Mouse (Mus musculus) embryonic facial prominence, embryonic 14.5 days (tissue): Measurements from ENCODE around the gene Ttc5. TPM values are rescaled to one million over a fixed set of nuclear protein-coding genes. Genes with fewer than 3 reads are reported as not detected.
"Not testable (repeated sequence)": the region's sequence is repeated elsewhere in the genome, so short reads cannot be mapped to it uniquely, and the experiment has no call there.

Experiments
- ATAC-seq: fragments of 200-750 bp; cut with Nextera tagmentation; 2 replicates; pipeline ENCODE4 v1.8.0; 2017; ENCODE audit warnings: low read depth, moderate number of reproducible peaks, moderate TSS enrichment
- DNase-seq: peaks from one replicate; pipeline ENCODE4 v3.0.0-alpha.2; 2015; ENCODE audit warnings: low spot score
- H3K27ac ChIP-seq: fragments of 300-500 bp; sonication (generic); replicated peaks from 2 replicates; pipeline ENCODE4 v1.5.1; 2014; ENCODE audit warnings: low read depth, mild to moderate bottlenecking, low read length, moderate library complexity
- H3K27me3 ChIP-seq: fragments of 300-500 bp; sonication (generic); replicated peaks from 2 replicates; pipeline ENCODE4 v1.6.1; 2014; ENCODE audit warnings: low read length; ENCODE audit not compliant: control insufficient read depth, insufficient read depth
- H3K36me3 ChIP-seq: fragments of 300-500 bp; sonication (generic); 2 replicates; pipeline ENCODE4 v1.6.1; 2014; ENCODE audit warnings: low read length, mixed read lengths; ENCODE audit not compliant: control insufficient read depth, insufficient read depth
- H3K4me1 ChIP-seq: fragments of 300-500 bp; sonication (generic); 2 replicates; pipeline ENCODE4 v1.6.1; 2014; ENCODE audit warnings: antibody characterized with exemption, low read length; ENCODE audit not compliant: control insufficient read depth, insufficient read depth
- H3K4me2 ChIP-seq: fragments of 300-500 bp; sonication (generic); 2 replicates; pipeline ENCODE4 v1.6.1; 2014; ENCODE audit warnings: low read depth, mild to moderate bottlenecking, low read length, moderate library complexity, mixed read lengths
- H3K4me3 ChIP-seq: fragments of 300-500 bp; sonication (generic); 2 replicates; pipeline ENCODE4 v1.5.1; 2014; ENCODE audit warnings: low read depth, mild to moderate bottlenecking, low read length
- H3K9ac ChIP-seq: fragments of 300-500 bp; sonication (generic); 2 replicates; pipeline ENCODE4 v1.6.1; 2014; ENCODE audit warnings: low read depth, mild to moderate bottlenecking, low read length, moderate library complexity, mixed read lengths
- H3K9me3 ChIP-seq: fragments of 300-500 bp; sonication (generic); 2 replicates; pipeline ENCODE4 v1.6.1; 2016; ENCODE audit warnings: low read length; ENCODE audit not compliant: control insufficient read depth
- WGBS: fragments of 180-500 bp; shearing (Covaris S2); extraction: QIAGEN DNeasy Blood & Tissue Kit; methylation state at CpG from one replicate; pipeline ENCODE4 v1.1.7; 2014; 5-methylcytosine and 5-hydroxymethylcytosine counted together
- polyA plus RNA-seq: library from polyadenylated mRNA; unstranded; fragments of >200 nt; fragmentation: Nextera tagmentation; extraction: Ambion mirVana; gene quantifications from 2 replicates; pipeline ENCODE4 v1.2.1, GENCODE M21; 2014

Gene Ttc5
- polyA plus RNA-seq, 1 experiment from 2014 or later = 57.7 TPM

- H3K27ac ChIP-seq = no peak overlapping the region
- no peaks in the 10 kb centered on the region for H3K4me1 ChIP-seq
- no peaks in the 10 kb centered on the region for H3K27me3 ChIP-seq
- no peak for ATAC-seq
- no peak overlapping the region for H3K4me3 ChIP-seq
- no peak overlapping the region for H3K4me2 ChIP-seq
- no peaks in the 10 kb centered on the region for H3K9me3 ChIP-seq
- no peaks in the 10 kb centered on the region for H3K36me3 ChIP-seq
- no peak for DNase-seq
- H3K9ac ChIP-seq = no peak overlapping the region
- 72% methylated on average over 2 of the region's 2 CpGs for WGBS
Observed at GRCm38 (mm10) chr14:50741584-50741983, 43.7 kb downstream of the Ttc5 start.

GRCm38 (mm10) chr14:50740334-50740733, 45.0 kb downstream of the Ttc5 start:
- H3K4me2 ChIP-seq = no peak overlapping the region
- H3K9ac ChIP-seq = no peak overlapping the region
- WGBS = 62% methylated on average over 2 of the region's 2 CpGs
- DNase-seq = no peak
- no peaks in the 10 kb centered on the region for H3K4me1 ChIP-seq
- H3K36me3 ChIP-seq = no peaks in the 10 kb centered on the region
- no peaks in the 10 kb centered on the region for H3K27me3 ChIP-seq
- no peaks in the 10 kb centered on the region for H3K9me3 ChIP-seq
- H3K27ac ChIP-seq = no peak overlapping the region
- no peak overlapping the region for H3K4me3 ChIP-seq
- no peak for ATAC-seq

GRCm38 (mm10) chr14:50722371-50722770, 62.9 kb downstream of the Ttc5 start:
- H3K4me3 ChIP-seq, H3K9me3 ChIP-seq, ATAC-seq, H3K4me2 ChIP-seq, H3K27ac ChIP-seq, H3K9ac ChIP-seq, H3K4me1 ChIP-seq, H3K36me3 ChIP-seq, DNase-seq, H3K27me3 ChIP-seq: not testable (repeated sequence)
- WGBS = 78% methylated on average over 3 of the region's 4 CpGs

- ATAC-seq, DNase-seq: not testable (repeated sequence)
- WGBS = 90% methylated on average over 15 of the region's 15 CpGs
Observed at GRCm38 (mm10) chr14:50719875-50720274, 65.4 kb downstream of the Ttc5 start.

More at GRCm38 (mm10) chr14:50719875-50720274, 65.4 kb downstream of the Ttc5 start:
- H3K4me3 ChIP-seq, H3K36me3 ChIP-seq, H3K27ac ChIP-seq, H3K4me1 ChIP-seq, H3K27me3 ChIP-seq, H3K9ac ChIP-seq, H3K4me2 ChIP-seq: not testable (repeated sequence)
- peaks cover 12% of the 10 kb centered on the region for H3K9me3 ChIP-seq

Other genes with a start within 250 kb of the Ttc5 start
- 0.13 TPM in 1 of 2 replicates, not detected in the other for gene Olfr744, start 170.6 kb downstream of the Ttc5 start, polyA plus RNA-seq
- gene Olfr745, start 146.1 kb downstream of the Ttc5 start, polyA plus RNA-seq = 0.39 and 0.58 TPM in 2 replicates
- gene Olfr746, start 138.4 kb downstream of the Ttc5 start, polyA plus RNA-seq = not detected in 2 replicates
- gene Olfr747, start 92.3 kb downstream of the Ttc5 start, polyA plus RNA-seq = not detected in 2 replicates
- gene Olfr748, start 78.1 kb downstream of the Ttc5 start, polyA plus RNA-seq = 0.10 and 0.31 TPM in 2 replicates
- not detected in 2 replicates for gene Olfr749, start 40.4 kb downstream of the Ttc5 start, polyA plus RNA-seq
- not detected in 2 replicates for gene Ccnb1ip1, start 22.2 kb upstream of the Ttc5 start, polyA plus RNA-seq
- gene Parp2, start 22.3 kb upstream of the Ttc5 start, polyA plus RNA-seq = 53.3 and 57.2 TPM in 2 replicates
- gene Tep1, start 85.0 kb upstream of the Ttc5 start, polyA plus RNA-seq = 8.4 and 10.3 TPM in 2 replicates
- gene Klhl33, start 112.0 kb upstream of the Ttc5 start, polyA plus RNA-seq = 0.21 and 0.28 TPM in 2 replicates
- gene Osgep, start 139.4 kb upstream of the Ttc5 start, polyA plus RNA-seq = 138 and 153 TPM in 2 replicates
- gene Apex1, start 139.4 kb upstream of the Ttc5 start, polyA plus RNA-seq = 177 and 204 TPM in 2 replicates
- gene Pip4p1, start 145.3 kb upstream of the Ttc5 start, polyA plus RNA-seq = 42.0 and 54.8 TPM in 2 replicates
- gene Pnp, start 145.6 kb upstream of the Ttc5 start, polyA plus RNA-seq = 51.5 and 51.7 TPM in 2 replicates
- gene Gm49342, start 159.0 kb upstream of the Ttc5 start, polyA plus RNA-seq = not detected in 2 replicates
- gene Pnp2, start 170.5 kb upstream of the Ttc5 start, polyA plus RNA-seq = 0.45 and 0.73 TPM in 2 replicates
- 0.29 and 0.48 TPM in 2 replicates for gene Rnase10, start 222.2 kb upstream of the Ttc5 start, polyA plus RNA-seq